Mouse (Mus musculus): ENCODE measurements around the gene A2ml1. TPM values are rescaled to one million over a fixed set of nuclear protein-coding genes. Genes with fewer than 3 reads are reported as not detected.

The A2ml1 gene
- not detected in 4 replicates for total RNA-seq (2023; ENCODE audit: inconsistent age)

GRCm38 (mm10) chr6:128581508-128581907 is at the start of gene A2ml1:
Gene A2ml1, minus strand, starts transcription at chr6:128581608.

GRCm38 (mm10) chr6:128623433-128623832 is 42.0 kb upstream of the A2ml1 start, which contains the start of gene Klrb1a:
Gene Klrb1a, minus strand, starts transcription at chr6:128623533.

GRCm38 (mm10) chr6:128526601-128527000 is 54.8 kb downstream of the A2ml1 start, which contains the start of gene Pzp:
Gene Pzp, minus strand, starts transcription at chr6:128526720.

Other genes with a start within 250 kb of the A2ml1 start
- 3.2 to 4.7 TPM (median 4.1 TPM) in 4 replicates for gene Tulp3, start 225.8 kb downstream of the A2ml1 start, total RNA-seq (2023; ENCODE audit: inconsistent age)
- gene Rhno1, start 218.7 kb downstream of the A2ml1 start, total RNA-seq (2023; ENCODE audit: inconsistent age) = 46.6 to 51.9 TPM (median 49.4 TPM) in 4 replicates
- 10.3 to 13.7 TPM (median 13.0 TPM) in 4 replicates for gene Foxm1, start 218.6 kb downstream of the A2ml1 start, total RNA-seq (2023; ENCODE audit: inconsistent age)
- gene Tex52, start 206.2 kb downstream of the A2ml1 start, total RNA-seq (2023; ENCODE audit: inconsistent age) = not detected in 4 replicates
- not detected in 4 replicates for gene Gm44596, start 206.1 kb downstream of the A2ml1 start, total RNA-seq (2023; ENCODE audit: inconsistent age)
- not detected in 4 replicates for gene Nrip2, start 182.3 kb downstream of the A2ml1 start, total RNA-seq (2023; ENCODE audit: inconsistent age)
- 40.0 to 51.5 TPM (median 49.4 TPM) in 4 replicates for gene Itfg2, start 156.7 kb downstream of the A2ml1 start, total RNA-seq (2023; ENCODE audit: inconsistent age)
- 78.3 to 103 TPM (median 84.6 TPM) in 4 replicates for gene Fkbp4, start 142.9 kb downstream of the A2ml1 start, total RNA-seq (2023; ENCODE audit: inconsistent age)
- not detected in 4 replicates for gene Pzp, start 54.9 kb downstream of the A2ml1 start, total RNA-seq (2023; ENCODE audit: inconsistent age)
- 1.1 TPM in 1 of 4 replicates, not detected in the others for gene Klrb1a, start 41.9 kb upstream of the A2ml1 start, total RNA-seq (2023; ENCODE audit: inconsistent age)
- 126 to 155 TPM (median 143 TPM) in 4 replicates for gene Clec2h, start 80.8 kb upstream of the A2ml1 start, total RNA-seq (2023; ENCODE audit: inconsistent age)
- not detected in 4 replicates for gene Klrb1, start 141.5 kb upstream of the A2ml1 start, total RNA-seq (2023; ENCODE audit: inconsistent age)
- gene Klrb1c, start 207.6 kb upstream of the A2ml1 start, total RNA-seq (2023; ENCODE audit: inconsistent age) = 0.99 to 1.3 TPM (median 1.1 TPM) in 4 replicates
- gene Gm44511, start 244.7 kb upstream of the A2ml1 start, total RNA-seq (2023; ENCODE audit: inconsistent age) = not detected in 4 replicates
- gene Klrb1b, start 244.7 kb upstream of the A2ml1 start, total RNA-seq (2023; ENCODE audit: inconsistent age) = 0.71 TPM in 1 of 4 replicates, not detected in the others

Data from B cell, adult (primary cell).